Mouse (Mus musculus) urinary bladder, postnatal 4 days (tissue): ENCODE results near the gene Olfr141.

ENCODE experiments used
- DNase-seq, 2 experiments: peaks; one replicate each; pipeline ENCODE4 v3.0.0; 2021 to 2022; ENCODE audit warnings: low spot score in 2 of 2

The Olfr141 gene

DNA sequence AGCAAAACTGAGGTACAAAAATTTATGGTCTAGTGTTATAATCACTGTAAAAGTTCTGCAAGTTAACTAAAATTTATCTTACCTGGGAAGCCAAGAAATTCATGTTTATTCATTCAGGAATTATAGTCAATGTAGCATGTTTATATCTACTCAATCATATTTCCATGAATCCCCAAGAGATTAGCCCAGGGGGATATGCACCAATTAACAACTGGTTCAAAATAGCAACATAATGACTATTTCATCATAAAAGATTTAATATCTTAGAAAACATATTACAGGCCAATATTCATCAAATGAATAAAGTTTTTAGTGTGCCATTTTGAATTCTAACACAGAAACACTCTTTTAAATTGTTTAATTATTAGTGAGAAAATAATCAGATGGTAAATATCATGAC is at the start of gene Olfr141:
Gene Olfr141, minus strand, starts transcription at position 101 of the 400 bp plus-strand sequence.
- no peak for DNase-seq

DNA sequence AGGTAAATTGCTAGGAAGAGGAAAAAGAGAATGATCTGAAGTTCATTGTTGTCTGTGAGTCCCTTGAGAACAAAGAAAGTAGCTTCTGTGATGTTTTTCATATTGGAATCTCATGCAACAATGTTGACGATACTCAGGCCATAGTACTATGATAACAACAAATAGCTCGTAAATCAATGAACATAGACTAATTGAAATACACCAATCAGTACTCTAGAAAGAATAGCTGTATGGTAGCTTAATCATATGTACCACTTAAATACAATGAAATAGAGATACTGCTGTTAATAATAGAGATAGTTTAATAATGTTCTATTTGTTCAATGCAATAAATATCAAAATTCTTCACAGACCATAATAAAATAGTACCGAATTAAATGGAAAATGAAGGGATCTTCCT is 41.8 kb upstream of the Olfr141 start, which contains the start of gene Olfr1095:
Gene Olfr1095, minus strand, starts transcription at position 101 of the 400 bp plus-strand sequence.
- DNase-seq = no peak

DNA sequence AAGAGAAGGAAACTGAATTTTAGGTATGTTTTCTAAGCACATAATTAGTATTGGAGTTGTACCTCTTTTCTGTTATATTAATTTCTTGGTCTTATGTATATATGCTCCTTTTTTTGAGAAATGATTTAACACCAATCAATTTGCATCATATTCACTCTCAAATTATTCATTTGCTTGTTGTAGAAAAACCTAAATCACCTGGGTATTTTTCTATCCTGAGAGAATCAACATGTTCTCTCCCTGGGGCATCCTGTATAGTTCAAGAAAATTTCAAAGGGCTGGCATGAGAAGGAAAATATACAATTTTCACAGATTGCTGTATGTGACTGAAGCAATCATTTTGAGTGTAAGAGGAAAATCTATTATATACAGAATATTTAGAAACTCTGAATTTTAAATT is 14.5 kb upstream of the Olfr141 start, which contains the start of gene Olfr1094:
Gene Olfr1094, plus strand, starts transcription at position 301 of the 400 bp plus-strand sequence.
- no peak for DNase-seq

DNA sequence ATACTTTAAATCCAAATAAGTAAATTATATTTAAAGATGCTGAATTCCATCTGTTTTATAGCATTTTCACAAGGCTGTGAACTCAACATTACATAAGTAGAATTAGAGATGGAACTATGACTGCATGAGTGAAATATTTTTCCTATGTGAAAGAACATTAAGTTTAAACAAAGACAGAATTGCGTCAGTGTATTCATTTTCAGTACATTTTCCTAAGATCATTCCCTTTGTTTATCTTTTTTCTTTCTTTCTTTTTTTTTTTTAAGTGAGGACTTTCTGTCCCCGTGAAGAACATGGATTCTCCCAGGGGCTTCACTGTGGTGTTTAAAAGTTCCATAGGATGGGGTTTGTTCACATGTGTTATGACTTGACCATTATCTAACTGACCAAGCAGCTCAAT is 27.6 kb downstream of the Olfr141 start, which contains the start of gene Olfr1093:
Gene Olfr1093, plus strand, starts transcription at position 301 of the 400 bp plus-strand sequence.
- DNase-seq = no peak

DNA sequence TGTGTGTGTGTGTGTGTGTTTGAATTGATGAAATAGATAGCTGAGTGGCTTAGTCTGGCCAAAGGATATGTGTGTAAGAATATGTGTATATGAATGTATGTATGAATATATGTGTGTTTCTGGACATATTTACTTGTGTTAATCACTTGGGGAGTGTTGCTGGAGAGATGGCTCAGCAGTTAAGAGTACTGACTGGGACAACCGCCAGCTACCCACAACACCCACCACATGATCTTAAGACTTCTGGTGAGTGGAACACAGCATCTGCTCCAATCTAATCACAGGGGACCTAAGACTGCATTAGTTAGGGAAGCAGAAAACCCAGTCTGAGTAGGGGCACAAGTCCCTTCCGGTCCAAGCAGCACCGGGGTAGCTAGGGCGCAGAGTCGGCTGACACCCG is 48.8 kb downstream of the Olfr141 start:
- no peak for DNase-seq

DNA sequence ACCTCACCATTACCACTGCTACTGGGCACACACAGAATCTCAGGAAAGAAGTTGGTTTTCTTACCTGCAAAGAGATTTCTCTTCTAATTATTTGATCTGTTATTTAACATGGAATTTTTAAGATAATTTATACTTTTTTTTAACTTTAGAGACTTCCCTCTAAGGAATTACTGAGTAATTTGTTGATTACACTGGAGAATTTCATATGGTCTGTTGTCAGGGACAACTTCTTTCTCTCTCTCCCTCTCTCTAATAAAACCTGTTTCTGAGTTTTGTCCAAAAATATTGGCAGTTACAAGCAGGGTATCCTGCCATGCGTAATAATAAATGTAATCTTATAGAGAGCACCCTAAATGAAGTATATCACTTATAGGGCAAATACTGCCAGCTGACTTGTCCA is 50.9 kb downstream of the Olfr141 start, which contains the start of gene Olfr1090:
Gene Olfr1090, minus strand, starts transcription at position 101 of the 400 bp plus-strand sequence.
- no peak for DNase-seq
